12 mouse cellular contexts compared by ENCODE assay signal in the genomic region with DNA sequence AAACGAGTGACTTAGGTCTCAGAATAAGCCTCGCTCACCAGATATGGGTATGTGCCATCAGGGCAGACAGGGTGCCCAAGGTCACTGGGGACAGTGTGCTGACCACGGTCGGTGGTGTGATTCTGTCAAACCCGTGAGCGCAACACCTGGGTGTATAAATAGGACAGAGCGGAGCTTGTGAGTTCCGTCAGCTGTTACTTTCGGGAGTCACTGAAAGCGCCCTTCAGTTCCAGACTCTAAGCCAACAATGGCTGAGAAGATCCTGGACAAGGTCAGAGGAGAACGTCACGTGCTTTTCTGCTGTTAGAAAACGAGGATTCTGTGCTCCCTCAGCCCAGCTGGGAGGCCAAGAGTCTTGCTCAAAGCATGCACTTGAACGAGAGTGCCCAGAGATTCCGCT.
DNase-seq lines count a peak whose midpoint lies in the region; ATAC-seq and TF ChIP-seq lines count a peak whose summit lies in the region.
"Had no signal": no experiment of that assay in that cellular context is flagged by ENCODE, and none has a peak within 500 bp of the region (broad histone marks: within the 10 kb centered on the region; RNA-seq: fewer than 3 reads in every experiment).

No protein-coding gene starts in this region.

- ATAC-seq in erythroid progenitor cell, adult 5-6 weeks (replicated peaks; ENCODE audit: low FRiP score, poor library complexity, severe bottlenecking): no peak
- no peak for ATAC-seq in forebrain, embryonic 11.5 days (replicated peaks; ENCODE audit: low FRiP score)
- no peak for ATAC-seq in midbrain, postnatal 0 days (ENCODE audit: low FRiP score)
- ATAC-seq: inflammation-experienced regulatory T-cells, adult 6 months had no signal

- H3K4me3 ChIP-seq in forebrain, embryonic 11.5 days (ENCODE audit: low read depth, low read length): no peak overlapping the region
- H3K4me3 ChIP-seq in midbrain, postnatal 0 days (ENCODE audit: low read depth, low read length): no peak overlapping the region
- H3K4me3 ChIP-seq: limb, embryonic 12.5 days; myocyte had no signal

- H3K27me3 ChIP-seq in forebrain, embryonic 11.5 days (ENCODE audit: control insufficient read depth, insufficient read depth, low read length): no peaks in the 10 kb centered on the region
- no peaks in the 10 kb centered on the region for H3K27me3 ChIP-seq in midbrain, postnatal 0 days (ENCODE audit: insufficient read depth, low read length)

- H3K9ac ChIP-seq in forebrain, embryonic 11.5 days (ENCODE audit: low read length): no peak overlapping the region
- H3K9ac ChIP-seq in midbrain, postnatal 0 days (replicated peaks; ENCODE audit: low read length, poor library complexity, severe bottlenecking): no peak overlapping the region
- H3K9ac ChIP-seq: limb, embryonic 12.5 days had no signal

- no peak overlapping the region for H3K4me2 ChIP-seq in forebrain, embryonic 11.5 days (ENCODE audit: low read depth, low read length, severe bottlenecking)
- H3K4me2 ChIP-seq in midbrain, postnatal 0 days (ENCODE audit: low read depth, low read length, poor library complexity, severe bottlenecking): no peak overlapping the region
- H3K4me2 ChIP-seq: limb, embryonic 12.5 days had no signal

- no peak for TF ChIP-seq CTCF in midbrain, postnatal 0 days (IDR thresholded peaks at IDR 0.05)

- no peaks in the 10 kb centered on the region for H3K36me3 ChIP-seq in forebrain, embryonic 11.5 days (ENCODE audit: control insufficient read depth, insufficient read depth, low read length)
- no peaks in the 10 kb centered on the region for H3K36me3 ChIP-seq in midbrain, postnatal 0 days (ENCODE audit: insufficient read depth, low read length)
- H3K36me3 ChIP-seq: limb, embryonic 12.5 days had no signal

- peak; percentile 25 for DNase-seq in ovary, postnatal 36 days (ENCODE audit: low spot score)
- DNase-seq in ovary, postnatal 10 days (ENCODE audit: low spot score): no peak
- DNase-seq in heart, adult 9 months (ENCODE audit: low spot score in 2 of 2): peak; percentile 71 to 74
- peak; percentile 31 to 46 for DNase-seq in heart, postnatal 36 days
- DNase-seq in forebrain, embryonic 11.5 days (ENCODE audit: low spot score): no peak
- DNase-seq in midbrain, postnatal 0 days (ENCODE audit: low spot score): no peak
- DNase-seq: retina, postnatal 1 day had no signal

- intact Hi-C loops in heart, postnatal 36 days (cut with DNase I): no loop called here

- H3K4me1 ChIP-seq in forebrain, embryonic 11.5 days (replicated peaks; ENCODE audit: control insufficient read depth, insufficient read depth, low read length): no peaks in the 10 kb centered on the region
- no peaks in the 10 kb centered on the region for H3K4me1 ChIP-seq in midbrain, postnatal 0 days (ENCODE audit: insufficient read depth, low read length)

- no peak overlapping the region for H3K27ac ChIP-seq in forebrain, embryonic 11.5 days (ENCODE audit: low read depth, low read length)
- H3K27ac ChIP-seq in midbrain, postnatal 0 days (ENCODE audit: low read depth, low read length): no peak overlapping the region
- H3K27ac ChIP-seq: limb, embryonic 12.5 days; macrophage had no signal

- WGBS in forebrain, embryonic 11.5 days: 85% methylated on average over 15 of the region's 15 CpGs
- WGBS in midbrain, postnatal 0 days: 82% methylated on average over 15 of the region's 15 CpGs

- no peaks in the 10 kb centered on the region for H3K9me3 ChIP-seq in forebrain, embryonic 11.5 days (ENCODE audit: control insufficient read depth, low read length)
- H3K9me3 ChIP-seq in midbrain, postnatal 0 days (ENCODE audit: low read length): no peaks in the 10 kb centered on the region
- H3K9me3 ChIP-seq: limb, embryonic 12.5 days had no signal

Comparison
In these comparisons a context has a peak if more than half of its experiments do, and no peak if none do; other contexts are left out.
1. DNase-seq: peak in ovary, postnatal 36 days (single experiment), heart, adult 9 months (2 of 2) and heart, postnatal 36 days (2 of 2); none in ovary, postnatal 10 days (single experiment), forebrain, embryonic 11.5 days (single experiment) and midbrain, postnatal 0 days (single experiment).